Mouse (Mus musculus) forebrain, embryonic 11.5 days (tissue): ENCODE measurements at regions not wholly inside any gene's neighbourhood (a gene's known extent, or its start where the extent isn't known, plus 50 kb on each side); places are given as distances from the start of the nearest gene placed in this dataset.

Experiments
- ATAC-seq: fragments of 200-750 bp; cut with Nextera tagmentation; replicated peaks from 2 replicates; pipeline ENCODE4 v1.8.0; 2017; ENCODE audit warnings: moderate TSS enrichment; ENCODE audit not compliant: low FRiP score
- DNase-seq: peaks from one replicate; pipeline ENCODE4 v3.0.0-alpha.2; 2017; ENCODE audit warnings: low spot score
- H3K27ac ChIP-seq: fragments of 300-500 bp; sonication (generic); 2 replicates; pipeline ENCODE4 v1.5.1; 2014; ENCODE audit warnings: low read depth, low read length
- H3K27me3 ChIP-seq: fragments of 300-500 bp; sonication (generic); 2 replicates; pipeline ENCODE4 v1.6.1; 2014; ENCODE audit warnings: mild to moderate bottlenecking, low read length, mixed read lengths; ENCODE audit not compliant: control insufficient read depth, insufficient read depth
- H3K36me3 ChIP-seq: fragments of 300-500 bp; sonication (generic); 2 replicates; pipeline ENCODE4 v1.6.1; 2014; ENCODE audit warnings: mild to moderate bottlenecking, low read length, moderate library complexity, mixed read lengths; ENCODE audit not compliant: control insufficient read depth, insufficient read depth
- H3K4me1 ChIP-seq: fragments of 300-500 bp; sonication (generic); replicated peaks from 2 replicates; pipeline ENCODE4 v1.6.1; 2014; ENCODE audit warnings: low read length, mixed read lengths; ENCODE audit not compliant: control insufficient read depth, insufficient read depth
- H3K4me2 ChIP-seq: fragments of 300-500 bp; sonication (generic); 2 replicates; pipeline ENCODE4 v1.6.1; 2014; ENCODE audit warnings: low read depth, mild to moderate bottlenecking, low read length, moderate library complexity, mixed read lengths; ENCODE audit not compliant: severe bottlenecking
- H3K4me3 ChIP-seq: fragments of 300-500 bp; sonication (generic); 2 replicates; pipeline ENCODE4 v1.5.1; 2014; ENCODE audit warnings: low read depth, low read length
- H3K9ac ChIP-seq: fragments of 300-500 bp; sonication (generic); 2 replicates; pipeline ENCODE4 v1.6.1; 2014; ENCODE audit warnings: low read length
- H3K9me3 ChIP-seq: fragments of 300-500 bp; sonication (generic); 2 replicates; pipeline ENCODE4 v1.6.1; 2016; ENCODE audit warnings: low read length, mixed read lengths; ENCODE audit not compliant: control insufficient read depth
- WGBS: fragments of 180-500 bp; shearing (Covaris S2); extraction: QIAGEN DNeasy Blood & Tissue Kit; methylation state at CpG from one replicate; pipeline ENCODE4 v1.1.7; 2014; 5-methylcytosine and 5-hydroxymethylcytosine counted together

DNA sequence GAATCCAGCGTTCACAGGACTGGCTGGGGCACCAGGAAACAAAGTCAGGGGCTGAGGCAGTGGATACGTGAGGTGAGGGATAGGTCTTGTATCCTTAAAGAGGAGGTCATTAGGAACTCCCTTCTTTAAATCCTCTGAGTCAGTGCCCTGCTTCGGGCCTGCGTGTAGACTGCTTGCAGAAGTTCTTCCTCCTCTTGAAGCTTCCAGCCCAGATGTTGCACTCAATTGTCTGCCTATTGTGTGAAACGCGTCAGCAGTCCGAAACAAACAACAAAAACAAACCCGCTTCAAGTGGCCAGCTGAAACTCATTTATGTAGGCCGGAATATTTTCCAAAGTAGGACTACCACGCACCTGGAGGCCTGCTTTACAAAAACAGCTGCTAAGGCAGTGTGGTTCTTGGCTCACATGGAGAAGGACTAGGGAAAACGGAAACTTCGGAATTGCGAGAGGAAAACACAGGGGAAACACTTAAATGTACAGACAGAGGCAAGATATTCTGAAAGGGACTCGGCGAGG, 55.6 kb upstream of the Dars start:
- H3K9me3 ChIP-seq, result no peaks in the 10 kb centered on the region
- peaks cover 10% of the 10 kb centered on the region for H3K4me1 ChIP-seq
- H3K9ac ChIP-seq, result peak overlapping the region; percentile 20
- H3K36me3 ChIP-seq, result no peaks in the 10 kb centered on the region
- DNase-seq (no peak), ATAC-seq (no peak)
- H3K4me2 ChIP-seq, result peak overlapping the region; percentile 48
- H3K27ac ChIP-seq, result 0 out of 2 replicates have a peak overlapping the region, but pooled peaks have one; percentile 18
- no peaks in the 10 kb centered on the region for H3K27me3 ChIP-seq
- WGBS, result 12% methylated on average over 15 of the region's 15 CpGs
- H3K4me3 ChIP-seq, result peak overlapping the region; percentile 25

DNA sequence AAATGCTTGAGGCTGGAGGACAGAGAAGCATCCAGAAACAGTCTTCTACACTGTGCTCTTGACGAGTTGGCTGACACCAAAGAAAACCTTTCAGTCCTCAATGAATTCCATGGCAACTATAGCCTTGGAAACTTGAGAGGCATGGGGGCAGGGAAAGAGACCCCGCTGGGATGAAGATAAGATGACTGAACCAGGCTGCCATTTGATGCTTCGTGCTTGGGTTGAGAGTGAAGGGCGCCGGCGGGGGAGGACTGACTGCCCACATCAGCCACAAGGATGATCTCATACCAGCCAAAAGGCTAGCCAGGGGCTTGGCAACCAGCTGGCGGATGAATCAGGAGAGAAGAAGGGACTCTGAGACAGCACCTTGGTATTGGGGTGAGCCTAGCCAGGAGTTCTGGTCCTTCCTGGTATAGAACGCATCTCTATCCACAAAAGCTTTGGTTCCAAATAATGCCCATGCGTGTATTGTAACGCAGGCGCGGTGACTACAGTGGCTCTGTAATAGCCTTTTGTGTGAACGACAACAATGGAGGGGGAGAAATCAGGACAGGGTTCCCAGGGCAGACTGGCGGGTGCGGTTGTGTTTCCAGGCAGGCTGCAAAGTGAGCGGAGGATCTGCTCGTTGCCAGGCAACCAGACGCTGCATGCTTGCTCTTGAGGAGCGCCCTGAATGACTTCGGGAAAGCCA, 55.0 kb upstream of the Dars start:
- WGBS, result under 1% methylated on average over 20 of the region's 20 CpGs
- H3K9ac ChIP-seq, result peak overlapping the region; percentile 30; the same call in 1 of the 2 replicates

DNA sequence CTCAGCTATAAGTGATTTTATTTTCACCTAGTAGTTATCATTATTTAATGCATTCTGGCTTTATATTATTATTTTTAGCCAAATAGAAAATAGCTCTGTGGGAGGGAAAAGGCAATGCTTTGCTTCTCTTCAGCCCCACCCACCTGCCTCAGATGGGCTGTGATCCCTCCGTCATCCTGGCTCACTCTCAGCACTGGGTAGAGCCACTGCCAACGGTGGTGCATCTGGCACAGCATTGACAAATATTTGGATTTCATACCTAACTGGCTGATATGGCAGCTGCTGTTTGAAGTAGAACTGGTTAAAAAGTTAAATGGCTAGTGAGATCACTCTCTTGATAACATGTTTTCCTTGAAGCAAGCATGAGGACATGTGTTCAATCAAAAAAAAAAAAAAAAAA, 53.6 kb upstream of the Dars start:
- H3K27ac ChIP-seq, result no peak overlapping the region
- no peaks in the 10 kb centered on the region for H3K36me3 ChIP-seq
- DNase-seq, result no peak
- no peak overlapping the region for H3K9ac ChIP-seq
- 71% methylated on average over 2 of the region's 2 CpGs for WGBS
- no peak for ATAC-seq
- no peak overlapping the region for H3K4me3 ChIP-seq
- H3K9me3 ChIP-seq, result no peaks in the 10 kb centered on the region
- no peak overlapping the region for H3K4me2 ChIP-seq
- peaks cover 10% of the 10 kb centered on the region for H3K4me1 ChIP-seq
- no peaks in the 10 kb centered on the region for H3K27me3 ChIP-seq

More for the DNA sequence above, 55.0 kb upstream of the Dars start:
- H3K27ac ChIP-seq, result peak overlapping the region; percentile 68; the same call in 1 of the 2 replicates
- no peaks in the 10 kb centered on the region for H3K36me3 ChIP-seq
- H3K4me3 ChIP-seq, result peak overlapping the region; percentile 25
- ATAC-seq (peak; percentile 95), DNase-seq (peak; percentile 87)
- H3K9me3 ChIP-seq, result no peaks in the 10 kb centered on the region
- no peaks in the 10 kb centered on the region for H3K27me3 ChIP-seq
- peak overlapping the region; percentile 48 for H3K4me2 ChIP-seq
- H3K4me1 ChIP-seq, result peaks cover 10% of the 10 kb centered on the region

DNA sequence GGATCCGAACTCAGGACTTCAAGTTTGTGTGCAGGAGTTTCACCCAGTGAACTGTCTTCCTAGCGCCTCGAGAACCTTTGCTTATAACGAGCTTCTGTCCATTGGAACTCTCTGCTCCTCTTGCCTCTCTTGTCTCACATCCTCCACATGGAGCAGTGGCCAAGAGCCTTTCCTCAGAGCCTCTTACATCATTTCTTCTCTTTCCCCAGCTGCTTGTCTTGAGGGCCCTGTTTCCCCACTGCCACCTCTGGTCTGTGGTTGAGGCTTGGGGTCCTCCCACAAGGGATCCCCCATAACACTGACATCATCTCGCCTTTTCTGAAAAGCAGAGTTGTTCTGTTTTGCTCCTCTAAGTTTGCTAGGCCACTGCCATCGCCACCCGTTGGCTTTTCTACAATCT, 51.9 kb upstream of the Dars start:
- WGBS, result 84% methylated on average over 7 of the region's 7 CpGs
- H3K27me3 ChIP-seq, result no peaks in the 10 kb centered on the region
- no peak for ATAC-seq

More for the DNA sequence above, 51.9 kb upstream of the Dars start:
- Histone ChIP-seq H3K4me2 (no peak overlapping the region), H3K27ac (no peak overlapping the region), H3K4me3 (no peak overlapping the region), H3K9ac (no peak overlapping the region), H3K4me1 (peaks cover 10% of the 10 kb centered on the region), H3K9me3 (no peaks in the 10 kb centered on the region), H3K36me3 (no peaks in the 10 kb centered on the region)
- DNase-seq, result no peak
